Mouse (Mus musculus) c-Kit-positive CD71-negative TER-119-negative erythroid progenitor cells, embryonic 14.5 days (primary cell): ENCODE results near the gene Mogat1.
A peak's percentile ranks its signal among the peaks of the same experiment; 100 is the strongest.
"Not testable (repeated sequence)": the region's sequence is repeated elsewhere in the genome, so short reads cannot be mapped to it uniquely, and the experiment has no call there.

Source experiments
- DNase-seq: peaks from one replicate; pipeline ENCODE4 v3.0.0-alpha.2; 2013; ENCODE audit warnings: low read depth

The Mogat1 gene

GRCm38 (mm10) chr1:78510862-78511261 is at the start of gene Mogat1:
TSS of gene Mogat1 (plus strand) at chr1:78510991.
- no peak for DNase-seq

GRCm38 (mm10) chr1:78472441-78472840 is 38.4 kb upstream of the Mogat1 start:
- DNase-seq, result no peak

GRCm38 (mm10) chr1:78483430-78483829 is 27.4 kb upstream of the Mogat1 start:
- no peak for DNase-seq

- no peak for DNase-seq
Measured at GRCm38 (mm10) chr1:78484361-78484760, 26.4 kb upstream of the Mogat1 start.

GRCm38 (mm10) chr1:78488427-78488751 is 22.4 kb upstream of the Mogat1 start:
- no peak for DNase-seq

- peak; percentile 82 for DNase-seq
Measured at GRCm38 (mm10) chr1:78488752-78489492, 21.9 kb upstream of the Mogat1 start, which contains the start of gene Farsb. TSS of gene Farsb (minus strand) at chr1:78488897.

- no peak for DNase-seq
Measured at GRCm38 (mm10) chr1:78490143-78490542, 20.6 kb upstream of the Mogat1 start.

GRCm38 (mm10) chr1:78501036-78501435 is 9.8 kb upstream of the Mogat1 start:
- DNase-seq, result no peak

GRCm38 (mm10) chr1:78501856-78502255 is 8.9 kb upstream of the Mogat1 start:
- DNase-seq, result not testable (repeated sequence)

GRCm38 (mm10) chr1:78502527-78502926 is 8.3 kb upstream of the Mogat1 start:
- no peak for DNase-seq

- no peak for DNase-seq
Measured at GRCm38 (mm10) chr1:78507137-78507536, 3.7 kb upstream of the Mogat1 start.

GRCm38 (mm10) chr1:78511621-78512160 is 900 bp downstream of the Mogat1 start, which contains the start of gene BC035947:
TSS of gene BC035947 (minus strand) at chr1:78512158.
- DNase-seq, result no peak

GRCm38 (mm10) chr1:78512756-78513155 is 2.0 kb downstream of the Mogat1 start:
- no peak for DNase-seq

- DNase-seq, result no peak
Measured at GRCm38 (mm10) chr1:78518907-78519306, 8.1 kb downstream of the Mogat1 start.

GRCm38 (mm10) chr1:78525189-78525886 is 14.5 kb downstream of the Mogat1 start:
- peak; percentile 54 for DNase-seq

GRCm38 (mm10) chr1:78528356-78528755 is 17.6 kb downstream of the Mogat1 start:
- no peak for DNase-seq

- DNase-seq, result no peak
Measured at GRCm38 (mm10) chr1:78529011-78529410, 18.2 kb downstream of the Mogat1 start.

GRCm38 (mm10) chr1:78530500-78531215 is 19.9 kb downstream of the Mogat1 start:
- DNase-seq, result no peak

- no peak for DNase-seq
Measured at GRCm38 (mm10) chr1:78532184-78532800, 21.5 kb downstream of the Mogat1 start.

GRCm38 (mm10) chr1:78534428-78535150 is 23.8 kb downstream of the Mogat1 start:
- DNase-seq, result no peak
